Mouse (Mus musculus): ENCODE measurements around the gene Slc38a10. TPM values are rescaled to one million over a fixed set of nuclear protein-coding genes. Genes with fewer than 3 reads are reported as not detected.

The Slc38a10 gene
- total and polyA plus RNA-seq, 3 experiments, result 78.2 to 80.7 TPM; not detected in 1

DNA sequence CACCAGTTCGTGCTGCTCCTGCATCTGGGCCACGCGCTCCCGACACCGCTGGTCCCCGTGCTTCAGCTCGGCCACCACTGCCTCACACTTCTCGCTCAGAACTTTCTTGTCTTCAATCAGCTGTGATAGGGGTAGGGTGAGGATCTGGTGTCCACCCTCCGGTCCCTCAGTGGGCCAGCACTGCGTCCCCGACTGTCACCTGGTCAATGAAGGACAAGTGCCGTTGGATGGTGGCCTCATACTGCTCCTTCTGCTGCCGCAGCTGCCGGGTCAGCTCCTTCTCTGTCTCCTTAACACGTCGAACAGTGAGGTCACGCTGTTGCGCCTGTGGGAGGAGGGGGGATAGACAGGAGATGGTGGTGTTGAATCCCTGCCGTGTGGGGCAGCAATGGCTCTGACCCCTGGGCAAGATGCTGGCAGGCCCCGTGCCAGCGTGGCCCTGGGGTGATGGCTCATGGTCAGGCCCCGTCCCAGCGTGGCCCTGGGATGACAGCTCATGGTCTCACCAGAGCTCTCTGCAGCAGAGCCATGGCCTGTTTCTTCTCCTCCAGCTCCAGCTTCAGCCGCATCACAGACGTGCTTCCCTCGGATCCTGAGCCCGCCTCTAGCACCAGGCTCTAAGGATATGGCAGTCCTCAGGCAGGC is 80.7 kb downstream of the Slc38a10 start:
- TF ChIP-seq SIN3A (IDR thresholded peaks at IDR 0.05; ENCODE audit: low read length) (no peak), NELFE (IDR thresholded peaks at IDR 0.05; ENCODE audit: low read depth, low read length) (no peak), HCFC1 (IDR thresholded peaks at IDR 0.05; ENCODE audit: low read depth, low read length) (no peak), ETS1 (IDR thresholded peaks at IDR 0.05; ENCODE audit: low read depth, low read length) (no peak), MXI1 (IDR thresholded peaks at IDR 0.05; ENCODE audit: low read depth, low read length) (no peak), TBP (IDR thresholded peaks at IDR 0.05; ENCODE audit: low read depth, low read length) (no peak), MYB (IDR thresholded peaks at IDR 0.05; ENCODE audit: low read depth, low read length) (no peak), TCF12 (IDR thresholded peaks at IDR 0.05; ENCODE audit: low read depth, low read length) (no peak), MEF2A (IDR thresholded peaks at IDR 0.05; ENCODE audit: extremely low read depth, insufficient replicate concordance, low read depth, low read length, poor library complexity, severe bottlenecking) (no peak)
- DNase-seq (ENCODE audit: low read depth, low spot score), result no peak
- H3K79me2 ChIP-seq (ENCODE audit: control insufficient read depth, insufficient read depth, low read length, poor library complexity), result no peaks in the 10 kb centered on the region
- no peaks in the 10 kb centered on the region for H3K9me3 ChIP-seq (replicated peaks; ENCODE audit: insufficient read depth, low read length)
- H3K4me3 ChIP-seq (ENCODE audit: control insufficient read depth in 1 of 2, insufficient read depth in 1 of 2, low read depth in 2 of 2, low read length in 2 of 2), result no peak overlapping the region
- no peaks in the 10 kb centered on the region for H3K27me3 ChIP-seq (ENCODE audit: control insufficient read depth in 1 of 2, insufficient read depth in 2 of 2, low read length in 2 of 2)
- H3K4me1 ChIP-seq (ENCODE audit: control insufficient read depth in 1 of 2, insufficient read depth in 2 of 2, low read length in 2 of 2), result no peaks in the 10 kb centered on the region
- no peaks in the 10 kb centered on the region for H3K36me3 ChIP-seq (ENCODE audit: control insufficient read depth in 1 of 2, insufficient read depth in 2 of 2, low read length in 2 of 2)
- no peak overlapping the region for H3K9ac ChIP-seq (ENCODE audit: control insufficient read depth, low read depth, low read length, poor library complexity, severe bottlenecking)
- no peak overlapping the region for H3K27ac ChIP-seq (ENCODE audit: control insufficient read depth, low read depth, low read length)

DNA sequence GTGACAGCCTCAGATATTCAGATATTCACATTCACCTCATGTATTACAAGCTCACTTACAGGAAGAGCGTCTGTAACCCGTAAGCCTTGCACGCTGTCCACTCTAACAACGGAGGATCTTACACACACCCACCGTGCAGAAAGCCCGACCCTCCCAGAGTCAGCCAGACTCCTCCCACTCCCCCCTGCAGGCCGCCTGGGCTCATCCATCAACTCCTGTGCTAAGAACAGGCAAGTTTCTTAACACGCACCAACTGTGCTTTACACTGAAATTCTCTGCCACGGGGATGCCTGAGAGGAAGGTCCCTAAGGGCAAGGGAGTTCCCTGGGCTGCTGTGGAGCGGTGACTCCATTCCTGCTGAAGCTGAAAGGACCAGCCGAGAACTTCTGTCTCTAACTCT is 81.9 kb downstream of the Slc38a10 start:
- no peak for TF ChIP-seq POLR2AphosphoS5 (IDR thresholded peaks at IDR 0.05; ENCODE audit: borderline replicate concordance, low read depth, low read length)
- Histone ChIP-seq H3K36me3 (ENCODE audit: control insufficient read depth in 1 of 2, insufficient read depth in 2 of 2, low read length in 2 of 2) (no peaks in the 10 kb centered on the region), H3K27me3 (ENCODE audit: control insufficient read depth in 1 of 2, insufficient read depth in 2 of 2, low read length in 2 of 2) (no peaks in the 10 kb centered on the region), H3K9ac (ENCODE audit: control insufficient read depth, low read depth, low read length, poor library complexity, severe bottlenecking) (no peak overlapping the region), H3K4me3 (ENCODE audit: control insufficient read depth in 1 of 2, insufficient read depth in 1 of 2, low read depth in 2 of 2, low read length in 2 of 2) (no peak overlapping the region), H3K9me3 (replicated peaks; ENCODE audit: insufficient read depth, low read length) (no peaks in the 10 kb centered on the region), H3K4me1 (ENCODE audit: control insufficient read depth in 1 of 2, insufficient read depth in 2 of 2, low read length in 2 of 2) (no peaks in the 10 kb centered on the region; a peak in 1 of 4 replicates), H3K79me2 (ENCODE audit: control insufficient read depth, insufficient read depth, low read length, poor library complexity) (no peaks in the 10 kb centered on the region), H3K27ac (ENCODE audit: control insufficient read depth, low read depth, low read length) (no peak overlapping the region)
- DNase-seq (ENCODE audit: low read depth, low spot score), result no peak

DNA sequence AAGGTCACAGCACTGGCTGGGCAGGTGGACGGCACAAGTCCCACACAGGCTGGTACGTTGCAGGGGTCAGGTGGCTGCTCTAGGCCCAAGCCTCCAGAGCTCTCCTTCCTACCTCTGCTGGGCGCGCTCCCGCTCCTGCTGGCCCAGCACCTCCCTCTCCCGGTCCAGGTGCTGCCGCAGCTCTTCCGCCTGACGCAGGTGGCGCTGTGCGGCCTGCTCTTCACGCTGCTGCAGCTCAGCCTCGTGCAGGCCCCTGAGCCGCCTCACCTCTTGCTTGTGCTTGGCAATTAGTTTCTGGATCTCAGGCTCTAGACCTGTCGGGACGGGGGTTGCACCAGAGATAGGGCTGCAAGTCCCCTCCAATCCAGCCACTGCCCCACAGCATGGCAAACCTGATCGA is 83.3 kb downstream of the Slc38a10 start:
- H3K36me3 ChIP-seq (ENCODE audit: control insufficient read depth in 1 of 2, insufficient read depth in 2 of 2, low read length in 2 of 2), result no peaks in the 10 kb centered on the region

More for the DNA sequence above, 83.3 kb downstream of the Slc38a10 start:
- Histone ChIP-seq H3K27me3 (ENCODE audit: control insufficient read depth in 1 of 2, insufficient read depth in 2 of 2, low read length in 2 of 2) (no peaks in the 10 kb centered on the region), H3K4me1 (ENCODE audit: control insufficient read depth in 1 of 2, insufficient read depth in 2 of 2, low read length in 2 of 2) (no peaks in the 10 kb centered on the region; a peak in 1 of 4 replicates), H3K9me3 (replicated peaks; ENCODE audit: insufficient read depth, low read length) (no peaks in the 10 kb centered on the region), H3K27ac (ENCODE audit: control insufficient read depth, low read depth, low read length) (no peak overlapping the region), H3K79me2 (ENCODE audit: control insufficient read depth, insufficient read depth, low read length, poor library complexity) (no peaks in the 10 kb centered on the region), H3K9ac (ENCODE audit: control insufficient read depth, low read depth, low read length, poor library complexity, severe bottlenecking) (no peak overlapping the region), H3K4me3 (ENCODE audit: control insufficient read depth in 1 of 2, insufficient read depth in 1 of 2, low read depth in 2 of 2, low read length in 2 of 2) (no peak overlapping the region)
- TF ChIP-seq ELF1 (IDR thresholded peaks at IDR 0.05; ENCODE audit: low read depth, low read length) (no peak), EP300 (IDR thresholded peaks at IDR 0.05; ENCODE audit: low read depth in 1 of 2, low read length in 2 of 2) (no peak), NRF1 (IDR thresholded peaks at IDR 0.05; ENCODE audit: insufficient read depth, low read depth, low read length, poor library complexity, severe bottlenecking) (no peak), CTCF (IDR thresholded peaks at IDR 0.05 in 2 of 3, conservative IDR thresholded peaks at IDR 0.05 in 1 of 3; ENCODE audit: control insufficient read depth in 1 of 3, insufficient read depth in 1 of 3, low read depth in 2 of 3, low read length in 3 of 3, poor library complexity in 1 of 3, severe bottlenecking in 1 of 3) (peak in 1 of 3 experiments; percentile 39; a peak in 2 of 6 replicates)
- no peak for DNase-seq (ENCODE audit: low read depth, low spot score)

Measured in MEL (cell line).